Mouse (Mus musculus) spleen, postnatal 0 days (tissue): Measurements from ENCODE around the gene Hfm1. TPM values are rescaled to one million over a fixed set of nuclear protein-coding genes. Genes with fewer than 3 reads are reported as not detected.

Experiments used
- polyA plus RNA-seq: library from polyadenylated mRNA; unstranded; fragments of >200 nt; fragmentation: Nextera tagmentation; extraction: Ambion mirVana; gene quantifications from 2 replicates; pipeline ENCODE4 v1.2.1, GENCODE M21; 2015

The Hfm1 gene
- polyA plus RNA-seq = 0.23 TPM in 2 replicates

DNA sequence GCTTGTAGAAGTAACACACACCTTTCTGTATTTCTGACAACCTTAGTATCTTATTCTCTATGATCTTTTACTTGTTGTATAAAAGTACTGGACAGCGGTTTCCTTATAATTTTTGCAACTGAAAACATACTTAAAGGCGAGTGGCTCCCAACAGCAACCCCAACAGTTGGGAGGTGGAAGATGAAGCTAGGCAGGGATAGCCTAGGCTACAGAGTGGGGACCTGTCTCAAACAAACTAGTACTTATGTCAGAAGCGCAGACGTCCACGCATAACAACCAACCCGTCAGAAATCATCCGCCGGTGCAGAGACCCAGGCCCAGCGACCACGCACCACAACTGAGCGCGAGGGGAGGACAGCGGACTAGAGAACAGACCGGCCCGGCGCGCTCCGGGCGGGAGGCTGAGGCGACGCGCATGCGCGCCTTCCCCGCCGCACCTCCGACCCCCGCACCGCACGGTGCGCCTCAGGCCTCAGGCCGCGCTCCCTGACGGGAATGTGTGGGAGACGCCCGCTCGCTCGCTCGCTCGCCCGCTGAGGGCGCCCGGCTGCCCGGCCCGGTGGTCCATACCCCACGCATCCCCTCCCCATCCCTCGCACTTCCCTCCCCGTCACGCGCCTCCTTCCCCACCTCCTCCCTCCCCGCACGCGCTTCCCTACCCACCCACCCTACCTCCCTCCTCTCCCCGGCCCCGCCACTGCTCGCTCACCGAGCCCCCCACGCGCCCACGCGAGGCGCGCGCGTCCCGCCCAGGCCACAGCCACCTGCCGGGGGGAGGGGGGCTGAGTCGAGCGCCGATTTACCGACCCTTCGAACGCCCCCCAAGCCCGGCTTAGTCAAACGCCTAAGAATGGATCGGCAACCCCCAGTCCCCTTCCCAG is at the start of gene Hfm1:
Hfm1 (minus strand) TSS at position 834 of the 881 bp plus-strand sequence.

DNA sequence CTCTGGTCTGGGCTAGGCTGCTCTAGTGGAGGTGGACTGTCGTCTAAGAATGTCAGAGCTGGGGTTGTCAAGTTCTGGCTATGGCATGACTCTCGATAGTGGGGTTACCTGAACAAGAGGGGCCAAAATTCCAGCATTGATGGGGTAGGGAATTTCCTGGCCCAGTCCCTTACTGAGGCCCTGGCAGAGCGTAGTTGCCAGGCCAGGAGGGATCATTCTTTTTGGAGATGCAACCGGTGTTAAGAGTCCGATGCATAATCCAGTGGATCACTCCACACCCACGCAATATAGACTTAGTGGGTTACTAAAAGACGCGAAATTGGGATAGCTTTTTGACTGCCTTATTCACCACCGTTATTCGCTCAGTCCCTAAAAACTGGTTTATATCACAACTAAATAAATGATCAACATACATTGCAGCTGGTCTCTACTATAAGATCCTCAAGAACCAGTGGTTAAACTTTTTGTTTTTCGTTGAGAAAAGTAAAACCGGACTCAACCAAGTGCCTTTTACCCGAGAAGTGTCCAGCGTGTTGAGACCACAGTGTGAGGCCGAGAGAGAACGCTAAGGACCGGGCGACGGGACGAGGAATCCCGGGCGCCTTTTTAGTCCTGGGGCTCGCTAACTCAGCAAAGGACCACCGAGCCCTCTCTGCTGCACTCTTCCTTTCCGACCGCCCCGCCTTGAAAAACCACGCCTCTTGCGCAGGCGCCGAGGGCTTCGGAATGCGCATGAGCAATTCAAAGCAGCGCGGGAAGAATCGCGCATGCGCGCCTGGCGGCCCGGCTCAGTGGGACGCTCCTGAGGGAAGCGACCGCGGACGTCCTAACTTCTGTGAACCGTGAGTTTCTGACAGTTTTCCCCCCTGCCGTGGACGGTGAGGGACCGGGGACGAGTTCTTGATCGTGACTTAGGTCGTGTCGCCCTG is 37.7 kb upstream of the Hfm1 start, which contains the start of gene Cdc7:
Cdc7 (plus strand) TSS at position 739 of the 929 bp plus-strand sequence.

Other genes with a start within 250 kb of the Hfm1 start
- 42.4 and 47.2 TPM in 2 replicates for gene Zfp644, start 229.0 kb downstream of the Hfm1 start, polyA plus RNA-seq
- 27.6 and 30.2 TPM in 2 replicates for gene Cdc7, start 38.0 kb upstream of the Hfm1 start, polyA plus RNA-seq